Mouse (Mus musculus): ENCODE data around the gene Lrp6. TPM values are rescaled to one million over a fixed set of nuclear protein-coding genes. Genes with fewer than 3 reads are reported as not detected.

Lrp6 gene
- total and polyA plus RNA-seq, 3 experiments, result 16.5 to 50.0 (median 48.7) TPM

DNA sequence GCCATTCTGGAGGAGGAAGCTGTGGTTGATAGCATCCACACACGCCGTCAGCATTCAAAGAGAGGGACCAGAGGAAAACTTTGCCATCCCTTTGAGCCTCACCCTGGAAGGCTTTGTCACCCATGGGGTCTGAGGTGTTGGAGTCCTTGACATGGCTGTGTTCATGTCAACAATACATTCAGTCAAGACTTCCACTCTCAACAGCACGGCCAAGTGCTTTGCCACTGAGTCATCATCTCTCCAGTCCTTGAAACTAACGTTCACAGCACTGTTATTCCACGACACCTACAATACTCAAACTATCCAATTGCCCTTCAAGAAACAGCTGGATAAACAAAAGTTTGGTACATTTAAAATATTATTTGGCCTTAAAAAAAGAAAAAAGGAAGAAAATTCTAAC is 124.5 kb downstream of the Lrp6 start:
- WGBS, result 61% methylated on average over 5 of the region's 5 CpGs
- no peak overlapping the region for H3K27ac ChIP-seq
- no peak for DNase-seq
- no peaks in the 10 kb centered on the region for H3K79me2 ChIP-seq (replicated peaks; ENCODE audit: control insufficient read depth, insufficient read depth, low read length)
- no peaks in the 10 kb centered on the region for H3K27me3 ChIP-seq (ENCODE audit: control insufficient read depth, insufficient read depth, low read length)
- TF ChIP-seq CTCF (IDR thresholded peaks at IDR 0.05), result no peak
- no peak overlapping the region for H3K4me3 ChIP-seq
- intact Hi-C loops (cut with DNase I), result no loop called here
- no peaks in the 10 kb centered on the region for H3K36me3 ChIP-seq (ENCODE audit: control insufficient read depth, insufficient read depth, low read length)
- H3K4me1 ChIP-seq (ENCODE audit: control insufficient read depth, insufficient read depth, low read length), result 0 out of 2 replicates have a peak, but pooled peaks cover 1% of the 10 kb centered on the region
- H3K9ac ChIP-seq (ENCODE audit: low read depth, low read length), result no peak overlapping the region

DNA sequence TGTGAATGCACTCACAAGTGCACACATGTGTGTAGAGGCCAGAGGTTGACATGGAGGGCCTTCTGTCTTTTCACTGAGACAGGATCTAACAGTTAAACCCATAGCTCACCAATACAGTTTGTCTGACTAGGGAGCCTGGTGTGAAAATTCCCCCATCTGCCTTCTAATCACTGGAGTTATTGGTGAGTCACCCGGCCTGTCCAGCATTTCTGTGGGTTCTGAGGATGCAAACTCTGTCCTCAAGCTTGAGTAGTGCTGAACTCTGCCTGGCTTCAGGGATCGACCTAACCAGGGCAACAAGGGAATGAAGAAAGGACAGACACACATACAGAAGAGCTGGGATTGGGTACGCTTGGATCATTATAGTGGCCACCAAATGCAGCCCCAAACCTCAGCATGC is 125.0 kb downstream of the Lrp6 start:
- DNase-seq, result no peak
- H3K9ac ChIP-seq (ENCODE audit: low read depth, low read length), result no peak overlapping the region
- H3K4me3 ChIP-seq, result no peak overlapping the region
- 0 out of 2 replicates have a peak, but pooled peaks cover 1% of the 10 kb centered on the region for H3K4me1 ChIP-seq (ENCODE audit: control insufficient read depth, insufficient read depth, low read length)
- intact Hi-C loops (cut with DNase I), result no loop called here
- no peaks in the 10 kb centered on the region for H3K36me3 ChIP-seq (ENCODE audit: control insufficient read depth, insufficient read depth, low read length)
- no peaks in the 10 kb centered on the region for H3K79me2 ChIP-seq (replicated peaks; ENCODE audit: control insufficient read depth, insufficient read depth, low read length)
- H3K27ac ChIP-seq, result no peak overlapping the region
- no peaks in the 10 kb centered on the region for H3K27me3 ChIP-seq (ENCODE audit: control insufficient read depth, insufficient read depth, low read length)
- TF ChIP-seq CTCF (IDR thresholded peaks at IDR 0.05) (no peak), EP300 (IDR thresholded peaks at IDR 0.05; ENCODE audit: insufficient read depth, low read depth, low read length) (no peak), POLR2A (IDR thresholded peaks at IDR 0.05; ENCODE audit: insufficient read depth, low read depth, low read length) (no peak)
- WGBS, result 85% methylated on average over 3 of the region's 3 CpGs

DNA sequence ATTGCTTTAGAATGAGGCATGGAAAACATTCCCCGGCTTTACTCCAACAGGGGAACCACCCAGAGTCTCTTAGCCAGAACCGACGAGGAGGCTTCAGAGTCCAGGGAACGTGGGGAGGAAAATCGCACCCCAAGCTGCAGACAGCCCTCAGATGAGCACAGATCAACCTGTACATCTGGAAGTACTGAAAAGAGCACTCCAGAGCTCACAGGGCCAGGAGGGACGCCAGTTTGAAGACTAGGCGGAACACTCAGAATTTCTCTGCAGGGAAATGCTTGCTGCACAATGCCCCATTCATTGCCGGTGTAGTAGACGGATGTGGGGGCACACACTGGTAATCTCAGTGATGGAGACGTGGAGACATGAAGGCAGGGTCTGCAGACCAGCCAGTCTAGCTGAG is 126.7 kb downstream of the Lrp6 start:
- 31% methylated on average over 10 of the region's 10 CpGs for WGBS
- H3K27ac ChIP-seq, result no peak overlapping the region
- H3K79me2 ChIP-seq (replicated peaks; ENCODE audit: control insufficient read depth, insufficient read depth, low read length), result no peaks in the 10 kb centered on the region

DNA sequence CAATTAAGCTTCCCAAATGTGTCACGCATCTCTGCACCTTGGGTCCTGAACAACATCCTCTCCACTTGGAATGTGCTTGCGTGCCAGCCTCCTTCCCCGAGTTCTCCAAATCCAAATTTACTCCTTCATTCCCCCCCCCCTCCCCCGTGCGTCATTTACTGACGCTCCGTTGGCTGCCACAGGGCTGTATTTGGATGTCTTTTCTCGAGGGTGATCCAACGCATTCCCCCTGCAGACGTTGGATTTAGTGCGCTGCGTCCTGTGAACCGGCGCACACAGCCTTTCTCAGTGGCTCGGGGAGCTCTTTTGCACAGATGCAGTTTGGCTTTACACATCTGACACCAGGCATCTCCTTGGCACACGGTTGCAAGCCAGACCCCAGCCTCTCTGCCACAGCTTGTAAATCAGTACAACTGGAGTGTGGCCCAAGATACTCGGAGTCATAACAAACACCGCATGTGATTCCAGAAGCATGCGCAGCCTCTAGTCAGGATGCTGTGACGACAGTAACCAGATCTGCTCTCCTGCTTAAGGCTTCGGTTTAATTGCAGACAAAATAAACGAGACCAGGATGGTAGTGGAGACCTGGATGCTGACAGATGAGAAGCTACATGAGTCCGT is 127.3 kb downstream of the Lrp6 start:
- Histone ChIP-seq H3K27me3 (ENCODE audit: control insufficient read depth, insufficient read depth, low read length) (no peaks in the 10 kb centered on the region), H3K4me3 (no peak overlapping the region), H3K79me2 (replicated peaks; ENCODE audit: control insufficient read depth, insufficient read depth, low read length) (no peaks in the 10 kb centered on the region), H3K4me1 (ENCODE audit: control insufficient read depth, insufficient read depth, low read length) (0 out of 2 replicates have a peak, but pooled peaks cover 1% of the 10 kb centered on the region), H3K9ac (ENCODE audit: low read depth, low read length) (peak overlapping the region; percentile 16; the same call in 1 of the 2 replicates), H3K36me3 (ENCODE audit: control insufficient read depth, insufficient read depth, low read length) (no peaks in the 10 kb centered on the region), H3K27ac (no peak overlapping the region)
- TF ChIP-seq EP300 (IDR thresholded peaks at IDR 0.05; ENCODE audit: insufficient read depth, low read depth, low read length) (no peak), POLR2A (IDR thresholded peaks at IDR 0.05; ENCODE audit: insufficient read depth, low read depth, low read length) (peak; percentile 20; the same call in 1 of the 2 replicates)
- WGBS, result 26% methylated on average over 23 of the region's 23 CpGs
- intact Hi-C loops (cut with DNase I), result no loop called here
- peak; percentile 42 to 45 for DNase-seq

More for the DNA sequence above, 126.7 kb downstream of the Lrp6 start:
- intact Hi-C loops (cut with DNase I), result no loop called here
- Histone ChIP-seq H3K36me3 (ENCODE audit: control insufficient read depth, insufficient read depth, low read length) (no peaks in the 10 kb centered on the region), H3K27me3 (ENCODE audit: control insufficient read depth, insufficient read depth, low read length) (no peaks in the 10 kb centered on the region), H3K4me3 (no peak overlapping the region), H3K9ac (ENCODE audit: low read depth, low read length) (no peak overlapping the region), H3K4me1 (ENCODE audit: control insufficient read depth, insufficient read depth, low read length) (0 out of 2 replicates have a peak, but pooled peaks cover 1% of the 10 kb centered on the region)
- no peak for TF ChIP-seq POLR2A (IDR thresholded peaks at IDR 0.05; ENCODE audit: insufficient read depth, low read depth, low read length)
- no peak for TF ChIP-seq CTCF (IDR thresholded peaks at IDR 0.05)
- TF ChIP-seq EP300 (IDR thresholded peaks at IDR 0.05; ENCODE audit: insufficient read depth, low read depth, low read length), result no peak
- peak in 1 of 2 experiments; percentile 24 for DNase-seq

DNA sequence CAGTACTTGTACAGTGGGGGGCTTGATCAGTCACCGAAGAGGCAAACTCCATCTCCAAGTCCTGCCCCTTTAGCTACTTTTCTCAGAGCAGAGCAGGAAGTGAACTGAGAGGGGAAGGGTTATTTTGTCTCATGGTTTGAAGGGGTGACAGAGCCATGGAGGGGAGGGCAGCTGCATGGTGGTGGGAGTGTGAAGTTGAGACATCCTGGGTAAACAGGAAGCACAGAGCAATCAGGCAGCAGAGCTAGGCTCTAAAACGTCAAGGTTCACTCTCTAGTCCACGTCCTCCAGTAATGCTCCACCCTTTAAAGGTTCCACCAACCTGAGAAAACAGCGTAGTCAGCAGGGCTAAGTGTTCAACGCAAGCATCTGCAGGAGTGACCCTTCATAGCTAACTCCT is 129.8 kb downstream of the Lrp6 start:
- Histone ChIP-seq H3K27ac (no peak overlapping the region), H3K4me3 (no peak overlapping the region), H3K9ac (ENCODE audit: low read depth, low read length) (no peak overlapping the region), H3K4me1 (ENCODE audit: control insufficient read depth, insufficient read depth, low read length) (peaks cover 3% of the 10 kb centered on the region; the same call in 1 of the 2 replicates), H3K79me2 (replicated peaks; ENCODE audit: control insufficient read depth, insufficient read depth, low read length) (no peaks in the 10 kb centered on the region), H3K27me3 (ENCODE audit: control insufficient read depth, insufficient read depth, low read length) (no peaks in the 10 kb centered on the region), H3K36me3 (ENCODE audit: control insufficient read depth, insufficient read depth, low read length) (no peaks in the 10 kb centered on the region)
- no peak for DNase-seq
- intact Hi-C loops (cut with DNase I), result no loop called here
- TF ChIP-seq EP300 (IDR thresholded peaks at IDR 0.05; ENCODE audit: insufficient read depth, low read depth, low read length) (no peak), CTCF (IDR thresholded peaks at IDR 0.05) (no peak), POLR2A (IDR thresholded peaks at IDR 0.05; ENCODE audit: insufficient read depth, low read depth, low read length) (no peak)
- 71% methylated on average over 5 of the region's 5 CpGs for WGBS

DNA sequence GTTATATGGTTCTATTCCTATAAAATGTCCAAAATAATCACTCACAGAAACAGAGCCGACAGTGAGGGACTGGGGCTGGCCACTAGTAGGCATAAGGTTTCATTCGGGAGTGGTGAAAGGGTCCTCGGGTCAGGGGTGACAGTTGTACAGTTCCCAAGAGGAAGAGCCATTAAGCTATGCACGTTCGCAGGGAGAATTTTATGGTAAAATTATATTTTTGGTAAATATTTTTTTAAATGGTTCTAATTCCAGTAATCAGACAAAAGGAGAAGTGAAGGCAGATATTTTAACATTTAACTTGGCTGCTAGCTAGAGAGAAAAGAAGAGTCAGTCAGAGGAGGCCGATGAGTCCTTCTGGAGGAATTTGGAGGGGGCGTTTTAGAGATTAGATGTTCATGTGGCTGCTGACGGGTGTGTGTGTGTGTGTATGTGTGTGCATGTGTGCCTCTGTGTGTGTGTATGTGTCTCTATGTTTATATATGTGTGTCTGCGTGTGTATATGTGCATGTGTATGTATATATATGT is 131.8 kb downstream of the Lrp6 start:
- no peaks in the 10 kb centered on the region for H3K27me3 ChIP-seq (ENCODE audit: control insufficient read depth, insufficient read depth, low read length)
- H3K9ac ChIP-seq (ENCODE audit: low read depth, low read length), result no peak overlapping the region
- no peak for TF ChIP-seq POLR2A (IDR thresholded peaks at IDR 0.05; ENCODE audit: insufficient read depth, low read depth, low read length)
- TF ChIP-seq EP300 (IDR thresholded peaks at IDR 0.05; ENCODE audit: insufficient read depth, low read depth, low read length), result no peak
- TF ChIP-seq CTCF (IDR thresholded peaks at IDR 0.05), result no peak
- H3K79me2 ChIP-seq (replicated peaks; ENCODE audit: control insufficient read depth, insufficient read depth, low read length), result no peaks in the 10 kb centered on the region
- no peak for DNase-seq
- no peak overlapping the region for H3K4me3 ChIP-seq
- H3K4me1 ChIP-seq (ENCODE audit: control insufficient read depth, insufficient read depth, low read length), result peaks cover 3% of the 10 kb centered on the region
- no peak overlapping the region for H3K27ac ChIP-seq
- H3K36me3 ChIP-seq (ENCODE audit: control insufficient read depth, insufficient read depth, low read length), result no peaks in the 10 kb centered on the region
- 71% methylated on average over 9 of the region's 9 CpGs for WGBS
- intact Hi-C loops (cut with DNase I), result no loop called here
